Mouse (Mus musculus) kidney, embryonic 15.5 days (tissue): Measurements from ENCODE around the gene Hmga1b. TPM values are rescaled to one million over a fixed set of nuclear protein-coding genes. Genes with fewer than 3 reads are reported as not detected.

ENCODE experiments used
- polyA plus RNA-seq: library from polyadenylated mRNA; unstranded; fragments of >200 nt; fragmentation: Nextera tagmentation; extraction: Ambion mirVana; gene quantifications from 2 replicates; pipeline ENCODE4 v1.2.1, GENCODE M21; 2015

Gene Hmga1b
- polyA plus RNA-seq, 1 experiment from 2014 or later, result 3.8 TPM

Other genes starting within 250 kb of the Hmga1b start
- 2.4 and 2.6 TPM in 2 replicates for gene Gcgr, start 232.1 kb upstream of the Hmga1b start, polyA plus RNA-seq
- 199 and 212 TPM in 2 replicates for gene Mcrip1, start 213.1 kb upstream of the Hmga1b start, polyA plus RNA-seq
- gene Ppp1r27, start 211.7 kb upstream of the Hmga1b start, polyA plus RNA-seq, result 0.49 and 1.4 TPM in 2 replicates
- 718 and 736 TPM in 2 replicates for gene P4hb, start 189.5 kb upstream of the Hmga1b start, polyA plus RNA-seq
- gene Arhgdia, start 181.2 kb upstream of the Hmga1b start, polyA plus RNA-seq, result 588 and 644 TPM in 2 replicates
- 494 TPM in 2 replicates for gene Alyref, start 164.4 kb upstream of the Hmga1b start, polyA plus RNA-seq
- gene Anapc11, start 164.4 kb upstream of the Hmga1b start, polyA plus RNA-seq, result 193 and 206 TPM in 2 replicates
- 24.4 and 25.2 TPM in 2 replicates for gene Npb, start 154.3 kb upstream of the Hmga1b start, polyA plus RNA-seq
- gene Pcyt2, start 144.9 kb upstream of the Hmga1b start, polyA plus RNA-seq, result 118 and 140 TPM in 2 replicates
- gene Sirt7, start 137.6 kb upstream of the Hmga1b start, polyA plus RNA-seq, result 32.7 and 33.9 TPM in 2 replicates
- 32.2 and 35.9 TPM in 2 replicates for gene Mafg, start 129.2 kb upstream of the Hmga1b start, polyA plus RNA-seq
- 25.4 and 29.3 TPM in 2 replicates for gene Pycr1, start 119.0 kb upstream of the Hmga1b start, polyA plus RNA-seq
- 0.28 and 0.29 TPM in 2 replicates for gene Myadml2, start 114.6 kb upstream of the Hmga1b start, polyA plus RNA-seq
- 5.2 and 7.7 TPM in 2 replicates for gene Notum, start 101.6 kb upstream of the Hmga1b start, polyA plus RNA-seq
- 127 and 144 TPM in 2 replicates for gene Aspscr1, start 89.8 kb upstream of the Hmga1b start, polyA plus RNA-seq
- 164 and 176 TPM in 2 replicates for gene Cenpx, start 49.1 kb upstream of the Hmga1b start, polyA plus RNA-seq
- gene Lrrc45, start 48.9 kb upstream of the Hmga1b start, polyA plus RNA-seq, result 52.9 and 66.0 TPM in 2 replicates
- 27.6 and 31.0 TPM in 2 replicates for gene Rac3, start 41.3 kb upstream of the Hmga1b start, polyA plus RNA-seq
- 31.9 and 32.1 TPM in 2 replicates for gene Dcxr, start 35.5 kb upstream of the Hmga1b start, polyA plus RNA-seq
- gene Cbr2, start 30.7 kb upstream of the Hmga1b start, polyA plus RNA-seq, result 2.4 and 3.4 TPM in 2 replicates
- gene Rfng, start 21.4 kb downstream of the Hmga1b start, polyA plus RNA-seq, result 36.5 and 39.9 TPM in 2 replicates
- gene Gps1, start 21.5 kb downstream of the Hmga1b start, polyA plus RNA-seq, result 200 and 215 TPM in 2 replicates
- 74.2 and 87.2 TPM in 2 replicates for gene Dus1l, start 33.6 kb downstream of the Hmga1b start, polyA plus RNA-seq
- gene Fasn, start 61.8 kb downstream of the Hmga1b start, polyA plus RNA-seq, result 44.1 and 51.8 TPM in 2 replicates
- 8.0 and 8.4 TPM in 2 replicates for gene Ccdc57, start 170.1 kb downstream of the Hmga1b start, polyA plus RNA-seq
- 54.0 and 66.0 TPM in 2 replicates for gene Slc16a3, start 185.7 kb downstream of the Hmga1b start, polyA plus RNA-seq
- gene Csnk1d, start 228.5 kb downstream of the Hmga1b start, polyA plus RNA-seq, result 129 and 140 TPM in 2 replicates